Mouse (Mus musculus) cortical plate, adult 2 months (tissue): ENCODE results near the gene Glce. TPM values are rescaled to one million over a fixed set of nuclear protein-coding genes. Genes with fewer than 3 reads are reported as not detected.
A peak's percentile ranks its signal among the peaks of the same experiment; 100 is the strongest.

Experiments used
- H3K27ac ChIP-seq: fragments of 200-500 bp; 2 replicates; pipeline ENCODE4 v1.5.1; 2012; ENCODE audit warnings: low read length, control low read depth, inconsistent platforms; ENCODE audit not compliant: insufficient read depth
- H3K4me1 ChIP-seq: fragments of 200-500 bp; 2 replicates; pipeline ENCODE4 v1.6.1; 2011; ENCODE audit warnings: low read length; ENCODE audit not compliant: control insufficient read depth, insufficient read depth
- H3K4me3 ChIP-seq: fragments of 200-500 bp; 2 replicates; pipeline ENCODE4 v1.5.1; 2011; ENCODE audit warnings: mild to moderate bottlenecking, low read length, control low read depth; ENCODE audit not compliant: insufficient read depth
- CTCF ChIP-seq: fragments of 200-500 bp; IDR thresholded peaks from 2 replicates; pipeline ENCODE4 v1.5.1; 2011; ENCODE audit warnings: mild to moderate bottlenecking, control low read depth, low read length; ENCODE audit not compliant: insufficient read depth; ENCODE audit errors: extremely low read depth
- POLR2A ChIP-seq: fragments of 200-500 bp; IDR thresholded peaks from 2 replicates; pipeline ENCODE4 v1.6.1; 2011; ENCODE audit warnings: mild to moderate bottlenecking, low read length, control low read depth; ENCODE audit not compliant: insufficient read depth; ENCODE audit errors: extremely low read depth
- polyA plus RNA-seq: library from polyadenylated mRNA; depleted of rRNA; stranded (reverse); fragments of >200 nt; gene quantifications from 2 replicates; pipeline ENCODE4 v1.2.3, GENCODE M21; 2012

The Glce gene
- polyA plus RNA-seq, 1 experiment = 13.0 TPM

DNA sequence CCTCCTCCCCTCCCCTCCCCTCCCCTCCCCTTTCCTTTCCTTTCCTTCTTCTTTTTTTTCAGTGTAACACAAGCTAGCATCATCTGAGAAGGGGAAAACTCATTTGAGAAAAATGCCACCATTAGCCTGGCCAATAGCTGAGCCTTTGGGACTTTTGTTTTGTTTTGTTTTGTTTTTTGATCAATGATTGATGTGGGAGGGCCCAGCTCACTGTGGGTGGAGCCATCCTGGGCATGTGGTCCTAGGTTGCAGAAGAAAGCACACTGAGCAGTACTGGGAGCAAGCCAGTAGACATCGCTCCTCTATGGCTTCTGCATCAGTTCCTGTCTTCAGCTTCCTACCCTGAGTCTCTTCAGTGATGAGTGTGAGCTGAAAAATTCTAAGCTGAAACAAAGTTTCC, 86.6 kb downstream of the Glce start:
- TF ChIP-seq POLR2A (no peak), CTCF (no peak)
- Histone ChIP-seq H3K27ac (no peak overlapping the region), H3K4me3 (no peak overlapping the region), H3K4me1 (peaks cover 2% of the 10 kb centered on the region)

- TF ChIP-seq CTCF (no peak), POLR2A (no peak)
- H3K27ac ChIP-seq = no peak overlapping the region
- H3K4me1 ChIP-seq = peaks cover 2% of the 10 kb centered on the region
- no peak overlapping the region for H3K4me3 ChIP-seq
These were observed 90.2 kb downstream of the Glce start for GRCm38 (mm10) chr9:62032206-62032605.

- no peak overlapping the region for H3K27ac ChIP-seq
- H3K4me1 ChIP-seq = no peaks in the 10 kb centered on the region
- TF ChIP-seq POLR2A (no peak), CTCF (no peak)
- no peak overlapping the region for H3K4me3 ChIP-seq
These were observed 94.4 kb downstream of the Glce start for GRCm38 (mm10) chr9:62028072-62028471.

- Histone ChIP-seq H3K4me1 (no peaks in the 10 kb centered on the region), H3K27ac (no peak within 1 kb of the TSS), H3K4me3 (peak within 1 kb of the TSS; percentile 32)
- no peak for TF ChIP-seq POLR2A
- TF ChIP-seq CTCF = no peak
These were observed 95.9 kb downstream of the Glce start, which contains the start of gene Paqr5 for GRCm38 (mm10) chr9:62026600-62026999. Gene Paqr5, minus strand, starts transcription at chr9:62026856.

- Histone ChIP-seq H3K4me3 (no peak overlapping the region), H3K4me1 (no peaks in the 10 kb centered on the region), H3K27ac (no peak overlapping the region)
- TF ChIP-seq POLR2A = no peak
- TF ChIP-seq CTCF = no peak
These were observed 97.4 kb downstream of the Glce start for GRCm38 (mm10) chr9:62025056-62025455.

DNA sequence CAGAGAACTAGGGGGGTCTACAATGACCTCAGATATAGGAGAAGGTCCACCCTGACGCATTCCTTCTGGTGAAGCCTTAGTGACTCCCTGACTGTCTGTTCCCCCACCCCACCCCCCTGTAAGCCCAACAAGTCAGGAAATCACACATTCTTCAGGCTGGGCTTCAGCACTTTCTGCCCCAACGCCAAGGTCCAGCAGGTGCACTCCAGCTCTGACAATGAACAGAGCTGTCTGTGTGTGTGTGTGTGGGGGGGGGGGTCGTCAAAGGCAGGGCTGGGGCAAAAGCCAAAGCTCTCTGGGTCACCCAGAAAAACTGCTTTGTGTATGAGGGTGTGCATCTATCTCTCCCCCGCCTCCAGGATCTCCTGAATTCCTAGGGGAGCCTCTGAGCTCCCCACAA, 98.6 kb downstream of the Glce start:
- Histone ChIP-seq H3K4me1 (no peaks in the 10 kb centered on the region), H3K4me3 (no peak overlapping the region), H3K27ac (no peak overlapping the region)
- no peak for TF ChIP-seq CTCF
- TF ChIP-seq POLR2A = no peak

GRCm38 (mm10) chr9:62022961-62023680, 99.3 kb downstream of the Glce start:
- Histone ChIP-seq H3K27ac (no peak overlapping the region), H3K4me1 (no peaks in the 10 kb centered on the region), H3K4me3 (no peak overlapping the region)
- TF ChIP-seq POLR2A (no peak), CTCF (no peak)

DNA sequence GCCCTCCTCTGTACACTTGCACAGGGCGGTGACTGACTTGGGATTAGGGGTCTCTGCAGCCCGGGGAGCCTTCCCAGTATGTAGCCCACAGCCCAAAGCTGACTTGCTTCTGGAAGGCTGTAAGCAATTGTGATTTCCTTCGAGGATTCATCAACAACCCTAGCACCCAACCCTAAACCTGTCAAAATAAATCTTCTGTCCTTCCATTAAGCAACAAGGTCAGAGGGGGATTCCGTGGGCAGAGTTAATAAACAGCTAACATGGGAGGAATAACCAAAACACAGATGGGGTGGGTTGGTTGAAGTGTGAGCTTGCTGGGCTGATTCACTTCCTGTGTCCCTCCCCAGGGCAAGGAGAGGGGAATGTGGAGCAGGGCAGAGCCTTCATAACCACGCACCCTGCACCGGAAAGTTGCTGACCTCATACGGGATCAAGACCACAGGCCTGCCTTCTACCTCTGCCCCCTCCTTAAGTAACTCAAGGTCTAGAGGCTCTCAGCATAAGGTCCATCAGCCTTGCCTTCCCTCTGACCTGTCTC, 100.8 kb downstream of the Glce start:
- no peak overlapping the region for H3K27ac ChIP-seq
- TF ChIP-seq POLR2A = no peak
- TF ChIP-seq CTCF = no peak
- H3K4me3 ChIP-seq = no peak overlapping the region
- H3K4me1 ChIP-seq = no peaks in the 10 kb centered on the region

DNA sequence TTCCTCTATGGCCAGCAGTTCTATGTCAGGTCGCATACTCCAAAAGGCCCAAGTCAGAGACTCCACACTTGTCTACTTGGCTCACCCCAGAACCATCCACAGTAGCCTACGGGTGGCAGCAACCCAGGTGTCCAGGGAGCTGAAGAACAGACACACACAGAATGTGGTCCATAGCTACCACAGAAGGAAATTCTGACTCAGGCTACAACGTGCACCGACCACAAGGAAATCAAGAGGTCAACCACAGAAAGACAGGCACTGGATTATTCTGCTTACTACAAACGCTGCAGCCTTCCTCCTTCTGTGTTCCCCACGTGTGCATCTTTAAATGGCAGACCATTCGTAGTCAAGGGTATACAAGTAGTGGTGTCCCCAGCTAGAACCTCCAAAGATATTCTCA, 102.2 kb downstream of the Glce start:
- Histone ChIP-seq H3K27ac (no peak overlapping the region), H3K4me1 (no peaks in the 10 kb centered on the region), H3K4me3 (no peak overlapping the region)
- TF ChIP-seq CTCF (no peak), POLR2A (no peak)

GRCm38 (mm10) chr9:62018229-62019093, 104.0 kb downstream of the Glce start:
- TF ChIP-seq CTCF (no peak), POLR2A (no peak)
- Histone ChIP-seq H3K27ac (no peak overlapping the region), H3K4me3 (no peak overlapping the region), H3K4me1 (no peaks in the 10 kb centered on the region)
